Mouse (Mus musculus) midbrain, embryonic 12.5 days (tissue): ENCODE measurements around the gene Vmn1r86. TPM values are rescaled to one million over a fixed set of nuclear protein-coding genes. Genes with fewer than 3 reads are reported as not detected.
"Not testable (repeated sequence)": the region's sequence is repeated elsewhere in the genome, so short reads cannot be mapped to it uniquely, and the experiment has no call there.

Experiments used
- ATAC-seq: fragments of 200-750 bp; cut with Nextera tagmentation; 2 replicates; pipeline ENCODE4 v1.8.0; 2017; ENCODE audit warnings: low read depth, moderate TSS enrichment, moderate library complexity; ENCODE audit not compliant: low FRiP score
- H3K27ac ChIP-seq: fragments of 300-500 bp; sonication (generic); replicated peaks from 2 replicates; pipeline ENCODE4 v1.5.1; 2016; ENCODE audit warnings: mild to moderate bottlenecking
- H3K27me3 ChIP-seq: fragments of 300-500 bp; sonication (generic); 2 replicates; pipeline ENCODE4 v1.6.1; 2016; ENCODE audit warnings: mild to moderate bottlenecking
- H3K36me3 ChIP-seq: fragments of 300-500 bp; sonication (generic); 2 replicates; pipeline ENCODE4 v1.6.1; 2016
- H3K4me1 ChIP-seq: fragments of 300-500 bp; sonication (generic); 2 replicates; pipeline ENCODE4 v1.6.1; 2016
- H3K4me2 ChIP-seq: fragments of 300-500 bp; sonication (generic); replicated peaks from 2 replicates; pipeline ENCODE4 v1.6.1; 2016; ENCODE audit warnings: mild to moderate bottlenecking, moderate library complexity
- H3K4me3 ChIP-seq: fragments of 300-500 bp; sonication (generic); 2 replicates; pipeline ENCODE4 v1.5.1; 2016; ENCODE audit warnings: mild to moderate bottlenecking
- H3K9ac ChIP-seq: fragments of 300-500 bp; sonication (generic); replicated peaks from 2 replicates; pipeline ENCODE4 v1.6.1; 2016; ENCODE audit warnings: mild to moderate bottlenecking, moderate library complexity
- H3K9me3 ChIP-seq: fragments of 300-500 bp; sonication (generic); 2 replicates; pipeline ENCODE4 v1.6.1; 2016; ENCODE audit warnings: mild to moderate bottlenecking
- WGBS: fragments of 180-500 bp; shearing (Covaris S2); methylation state at CpG from one replicate; pipeline ENCODE4 v1.1.7; 2016; 5-methylcytosine and 5-hydroxymethylcytosine counted together
- polyA plus RNA-seq: library from polyadenylated mRNA; unstranded; fragments of >200 nt; fragmentation: Nextera tagmentation; extraction: Ambion mirVana; gene quantifications from 2 replicates; pipeline ENCODE4 v1.2.1, GENCODE M21; 2016

Gene Vmn1r86
- polyA plus RNA-seq, result not detected in 2 replicates

GRCm38 (mm10) chr7:13119817-13120216 is at the start of gene Vmn1r86:
TSS of gene Vmn1r86 (minus strand) at chr7:13119917.
- no peak for ATAC-seq
- Histone ChIP-seq H3K27me3 (no peaks in the 10 kb centered on the region), H3K27ac (no peak within 1 kb of the TSS), H3K4me3 (no peak within 1 kb of the TSS), H3K4me2 (no peak within 1 kb of the TSS), H3K36me3 (no peaks in the 10 kb centered on the region), H3K9me3 (no peaks in the 10 kb centered on the region), H3K9ac (no peak within 1 kb of the TSS), H3K4me1 (no peaks in the 10 kb centered on the region)

GRCm38 (mm10) chr7:13159268-13159667 is 39.6 kb upstream of the Vmn1r86 start, which contains the start of gene Vmn1r88:
TSS of gene Vmn1r88 (plus strand) at chr7:13159568.
- Histone ChIP-seq H3K9me3 (no peaks in the 10 kb centered on the region), H3K4me2 (no peak within 1 kb of the TSS), H3K27ac (no peak within 1 kb of the TSS), H3K4me1 (no peaks in the 10 kb centered on the region), H3K36me3 (no peaks in the 10 kb centered on the region), H3K27me3 (no peaks in the 10 kb centered on the region), H3K4me3 (no peak within 1 kb of the TSS), H3K9ac (no peak within 1 kb of the TSS)
- ATAC-seq, result no peak

- Histone ChIP-seq H3K4me3 (no peak within 1 kb of the TSS), H3K4me2 (no peak within 1 kb of the TSS), H3K9me3 (no peaks in the 10 kb centered on the region), H3K27me3 (no peaks in the 10 kb centered on the region), H3K9ac (no peak within 1 kb of the TSS), H3K36me3 (no peaks in the 10 kb centered on the region), H3K4me1 (no peaks in the 10 kb centered on the region), H3K27ac (no peak within 1 kb of the TSS)
- 81% methylated on average over 1 of the region's 1 CpGs for WGBS
- no peak for ATAC-seq
These were observed 20.3 kb upstream of the Vmn1r86 start, which contains the start of gene Vmn1r87 for GRCm38 (mm10) chr7:13140057-13140456. TSS of gene Vmn1r87 (minus strand) at chr7:13140157.

- H3K27me3 ChIP-seq, result no peaks in the 10 kb centered on the region
- H3K9me3 ChIP-seq, result no peaks in the 10 kb centered on the region
- H3K36me3 ChIP-seq, result no peaks in the 10 kb centered on the region
- no peak overlapping the region for H3K27ac ChIP-seq
- ATAC-seq, result no peak
- no peak overlapping the region for H3K4me3 ChIP-seq
- H3K4me2 ChIP-seq, result no peak overlapping the region
- H3K9ac ChIP-seq, result no peak overlapping the region
- no peaks in the 10 kb centered on the region for H3K4me1 ChIP-seq
These were observed 17.6 kb upstream of the Vmn1r86 start for GRCm38 (mm10) chr7:13137340-13137739.

DNA sequence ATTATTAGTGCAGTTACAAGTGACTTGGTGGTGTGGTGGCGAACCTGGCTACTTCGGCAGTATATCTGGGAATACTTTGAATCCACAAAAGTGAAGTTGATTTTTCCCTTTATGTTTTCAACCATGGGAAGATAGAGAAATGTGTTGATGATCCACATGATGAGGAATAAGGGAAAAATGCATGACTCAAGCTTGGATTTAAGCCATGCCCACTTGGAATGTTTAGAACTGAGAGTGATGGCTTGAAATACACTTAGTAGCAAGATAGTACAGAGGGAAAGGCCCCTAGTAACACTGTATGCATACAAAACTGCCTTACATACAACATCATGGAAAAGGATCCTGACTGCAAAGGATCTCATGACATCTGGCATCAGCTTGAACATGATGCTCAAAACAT is 12.1 kb upstream of the Vmn1r86 start:
- H3K9ac ChIP-seq, result no peak overlapping the region
- no peak overlapping the region for H3K27ac ChIP-seq
- H3K4me3 ChIP-seq, result no peak overlapping the region
- WGBS, result 91% methylated on average over 2 of the region's 2 CpGs
- H3K4me2 ChIP-seq, result no peak overlapping the region
- H3K9me3 ChIP-seq, result no peaks in the 10 kb centered on the region
- H3K27me3 ChIP-seq, result no peaks in the 10 kb centered on the region
- no peaks in the 10 kb centered on the region for H3K4me1 ChIP-seq
- no peak for ATAC-seq
- no peaks in the 10 kb centered on the region for H3K36me3 ChIP-seq

- H3K36me3 ChIP-seq, H3K4me1 ChIP-seq, H3K9ac ChIP-seq, H3K9me3 ChIP-seq, H3K27ac ChIP-seq, H3K27me3 ChIP-seq: not testable (repeated sequence)
- peak; percentile 97 for ATAC-seq
- whole genome bisulfite sequencing, result 1% methylated on average over 21 of the region's 34 CpGs
- peak overlapping the region; percentile 47 for H3K4me2 ChIP-seq
- peak overlapping the region; percentile 30 for H3K4me3 ChIP-seq
These were observed 3.9 kb upstream of the Vmn1r86 start for GRCm38 (mm10) chr7:13123554-13124153.

GRCm38 (mm10) chr7:13095073-13095472 is 24.6 kb downstream of the Vmn1r86 start, which contains the start of gene Vmn1r85:
TSS of gene Vmn1r85 (minus strand) at chr7:13095173.
- no peaks in the 10 kb centered on the region for H3K9me3 ChIP-seq
- no peak within 1 kb of the TSS for H3K27ac ChIP-seq
- H3K9ac ChIP-seq, result no peak within 1 kb of the TSS
- H3K27me3 ChIP-seq, result no peaks in the 10 kb centered on the region
- WGBS, result 67% methylated on average over 3 of the region's 3 CpGs
- no peaks in the 10 kb centered on the region for H3K4me1 ChIP-seq
- H3K4me3 ChIP-seq, result no peak within 1 kb of the TSS
- no peak within 1 kb of the TSS for H3K4me2 ChIP-seq
- no peaks in the 10 kb centered on the region for H3K36me3 ChIP-seq
- no peak for ATAC-seq

DNA sequence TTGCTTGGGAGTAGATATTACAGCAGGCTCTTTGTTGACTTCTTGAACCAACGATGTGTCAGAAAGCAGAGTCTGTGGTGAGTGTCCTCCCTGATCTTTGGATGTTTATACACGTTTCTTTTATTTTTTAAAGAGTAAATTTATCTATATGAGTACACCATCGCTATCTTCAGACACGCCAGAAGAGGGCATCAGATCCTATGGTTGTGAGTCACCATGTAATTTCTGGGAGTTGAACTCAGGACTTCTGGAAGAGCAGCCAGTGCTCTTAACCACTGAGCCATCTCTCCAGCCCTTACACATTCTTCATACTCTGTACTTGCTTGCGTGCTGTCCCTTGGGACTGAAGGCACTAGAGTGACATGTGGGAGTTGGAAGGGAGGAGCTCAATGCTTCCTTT is 47.4 kb downstream of the Vmn1r86 start:
- Histone ChIP-seq H3K27me3 (no peaks in the 10 kb centered on the region), H3K36me3 (no peaks in the 10 kb centered on the region), H3K4me3 (no peak overlapping the region), H3K27ac (no peak overlapping the region), H3K9ac (no peak overlapping the region), H3K4me2 (no peak overlapping the region), H3K4me1 (no peaks in the 10 kb centered on the region), H3K9me3 (no peaks in the 10 kb centered on the region)
- no peak for ATAC-seq
- WGBS, result 63% methylated on average over 5 of the region's 5 CpGs

DNA sequence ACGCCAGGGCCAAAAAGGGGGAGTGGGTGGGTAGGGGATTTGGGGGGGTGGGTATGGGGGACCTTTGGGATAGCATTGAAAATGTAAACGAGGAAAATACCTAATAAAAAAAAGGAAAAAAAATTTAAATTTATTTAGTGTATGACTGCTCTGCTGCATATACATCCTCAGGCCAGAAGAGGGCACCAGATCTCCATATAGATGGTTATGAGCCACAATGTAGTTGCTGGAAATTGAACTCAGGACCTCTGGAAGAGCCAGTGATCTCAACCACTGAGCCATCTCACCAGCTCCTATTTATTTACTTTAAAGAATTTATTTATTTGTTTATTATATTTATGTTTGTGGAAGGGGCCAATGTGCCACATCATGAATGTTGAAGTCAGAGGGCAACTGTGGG is 56.3 kb downstream of the Vmn1r86 start:
- not testable (repeated sequence) for H3K4me3 ChIP-seq, H3K9ac ChIP-seq, H3K9me3 ChIP-seq, H3K36me3 ChIP-seq, H3K27ac ChIP-seq, H3K4me1 ChIP-seq, H3K4me2 ChIP-seq, H3K27me3 ChIP-seq, ATAC-seq
- 51% methylated on average over 2 of the region's 2 CpGs for WGBS

DNA sequence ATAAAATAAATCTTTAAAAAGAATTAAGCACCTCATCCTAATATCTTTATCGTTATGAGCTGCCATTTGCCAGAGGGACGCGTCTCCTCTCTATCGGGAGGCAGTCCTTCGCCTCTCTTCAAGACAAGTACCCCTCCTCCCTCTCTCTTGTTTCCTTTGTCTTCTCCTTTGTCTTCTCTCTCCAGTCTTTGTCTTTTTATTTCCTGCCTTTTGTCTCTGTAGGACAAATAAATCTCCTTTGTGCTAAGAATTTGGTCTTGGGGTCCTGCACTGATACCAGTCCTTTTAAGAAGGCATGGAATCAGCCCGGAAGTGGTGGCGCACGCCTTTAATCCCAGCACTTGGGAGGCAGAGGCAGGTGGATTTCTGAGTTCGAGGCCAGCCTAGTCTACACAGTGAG is 60.2 kb downstream of the Vmn1r86 start:
- no peak for ATAC-seq
- Histone ChIP-seq H3K36me3 (no peaks in the 10 kb centered on the region), H3K4me3 (no peak overlapping the region), H3K9me3 (no peaks in the 10 kb centered on the region), H3K27ac (no peak overlapping the region), H3K4me1 (no peaks in the 10 kb centered on the region), H3K9ac (no peak overlapping the region), H3K27me3 (no peaks in the 10 kb centered on the region), H3K4me2 (no peak overlapping the region)
- WGBS, result 90% methylated on average over 9 of the region's 9 CpGs

DNA sequence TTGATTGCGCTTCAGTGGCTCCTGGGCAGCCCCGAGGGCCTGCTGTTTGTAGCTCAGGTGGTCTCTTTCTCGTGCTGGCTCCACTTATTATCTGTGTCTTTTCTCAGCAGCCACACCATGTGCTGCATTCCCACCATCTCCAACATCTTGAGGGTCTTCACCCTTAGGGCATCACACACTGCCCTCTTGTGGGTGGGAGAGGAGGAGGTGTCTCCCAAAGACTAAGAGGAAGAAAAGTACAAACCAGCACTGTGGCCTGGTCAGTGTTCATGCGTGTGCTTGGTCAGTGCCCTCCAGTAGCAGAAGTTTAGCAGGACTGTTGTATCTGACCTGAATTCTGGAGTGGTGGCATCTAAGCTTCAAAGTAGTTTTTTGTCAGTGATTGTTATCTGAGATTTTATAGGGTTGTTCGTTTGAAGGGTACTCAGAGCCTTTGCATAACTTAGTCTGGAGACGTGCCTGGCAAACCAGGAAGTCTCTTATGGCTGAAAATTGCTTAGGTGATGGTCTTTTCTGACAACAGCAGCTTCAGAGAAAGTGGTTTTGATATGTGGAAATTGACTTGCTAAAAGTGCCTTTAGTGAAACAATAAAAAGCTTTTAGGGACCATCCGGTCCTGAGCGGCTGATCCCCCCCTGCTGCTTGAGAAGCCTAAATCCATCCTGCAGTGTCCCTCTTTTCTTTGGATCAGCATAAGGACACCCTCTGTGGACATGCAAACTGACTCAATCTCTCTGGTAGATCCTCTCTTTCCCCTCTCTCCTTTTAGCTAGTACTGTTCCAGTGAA is 62.6 kb downstream of the Vmn1r86 start:
- no peak overlapping the region for H3K4me3 ChIP-seq
- no peak overlapping the region for H3K27ac ChIP-seq
- WGBS, result 52% methylated on average over 8 of the region's 8 CpGs

GRCm38 (mm10) chr7:13054287-13055010 is 65.3 kb downstream of the Vmn1r86 start, which contains the start of gene Mzf1:
TSS of gene Mzf1 (minus strand) at chr7:13054764.
- under 1% methylated on average over 41 of the region's 41 CpGs for WGBS
- Histone ChIP-seq H3K4me1 (peaks cover 6% of the 10 kb centered on the region), H3K9ac (peak within 1 kb of the TSS; percentile 48), H3K27me3 (no peaks in the 10 kb centered on the region), H3K4me2 (peak within 1 kb of the TSS; percentile 52), H3K27ac (peak within 1 kb of the TSS; percentile 91), H3K9me3 (no peaks in the 10 kb centered on the region), H3K4me3 (peak within 1 kb of the TSS; percentile 51), H3K36me3 (no peaks in the 10 kb centered on the region)
- peak; percentile 96 for ATAC-seq

More for the DNA sequence above, 62.6 kb downstream of the Vmn1r86 start:
- ATAC-seq, result no peak
- no peak overlapping the region for H3K9ac ChIP-seq
- H3K4me1 ChIP-seq, result peaks cover 6% of the 10 kb centered on the region
- H3K27me3 ChIP-seq, result no peaks in the 10 kb centered on the region
- H3K9me3 ChIP-seq, result no peaks in the 10 kb centered on the region
- H3K4me2 ChIP-seq, result no peak overlapping the region
- no peaks in the 10 kb centered on the region for H3K36me3 ChIP-seq
